Mouse (Mus musculus) testis, adult 2 months (tissue): ENCODE measurements around the gene Cldn9. TPM values are rescaled to one million over a fixed set of nuclear protein-coding genes. Genes with fewer than 3 reads are reported as not detected.

Experiments
- H3K27ac ChIP-seq: fragments of 200-500 bp; 2 replicates; pipeline ENCODE4 v1.5.1; 2012; ENCODE audit warnings: low read depth, low read length; ENCODE audit not compliant: control insufficient read depth, insufficient read depth
- H3K27me3 ChIP-seq: fragments of 200-500 bp; 2 replicates; pipeline ENCODE4 v1.6.1; 2012; ENCODE audit warnings: mild to moderate bottlenecking, low read length, moderate library complexity; ENCODE audit not compliant: control insufficient read depth, insufficient read depth
- H3K36me3 ChIP-seq: fragments of 200-500 bp; 2 replicates; pipeline ENCODE4 v1.6.1; 2012; ENCODE audit warnings: mild to moderate bottlenecking, low read length; ENCODE audit not compliant: control insufficient read depth, insufficient read depth
- H3K4me1 ChIP-seq: fragments of 200-500 bp; 2 replicates; pipeline ENCODE4 v1.6.1; 2012; ENCODE audit warnings: low read length; ENCODE audit not compliant: control insufficient read depth, insufficient read depth
- H3K4me3 ChIP-seq: fragments of 200-500 bp; 2 replicates; pipeline ENCODE4 v1.5.1; 2012; ENCODE audit warnings: low read depth, mild to moderate bottlenecking, low read length, moderate library complexity, mixed read lengths; ENCODE audit not compliant: control insufficient read depth
- CTCF ChIP-seq: fragments of 200-500 bp; IDR thresholded peaks from 2 replicates; pipeline ENCODE4 v1.5.1; 2012; ENCODE audit warnings: low read depth, mild to moderate bottlenecking, inconsistent platforms, low read length, moderate library complexity; ENCODE audit not compliant: control insufficient read depth, insufficient read depth, insufficient replicate concordance
- POLR2A ChIP-seq: fragments of 200-500 bp; IDR thresholded peaks from 2 replicates; pipeline ENCODE4 v1.6.1; 2012; ENCODE audit warnings: low read depth, mild to moderate bottlenecking, inconsistent platforms, low read length, moderate library complexity; ENCODE audit not compliant: control insufficient read depth
- polyA plus RNA-seq: library from polyadenylated mRNA; depleted of rRNA; stranded (reverse); fragments of >200 nt; gene quantifications from 2 replicates; pipeline ENCODE4 v1.2.3, GENCODE M21; 2012

Cldn9 gene
- polyA plus RNA-seq, 1 experiment, result 0.27 TPM

- TF ChIP-seq POLR2A, result no peak
- no peak for TF ChIP-seq CTCF
- Histone ChIP-seq H3K27ac (no peak overlapping the region), H3K36me3 (no peaks in the 10 kb centered on the region), H3K4me3 (peak overlapping the region; percentile 66), H3K27me3 (no peaks in the 10 kb centered on the region), H3K4me1 (peaks cover 7% of the 10 kb centered on the region)
Measured at GRCm38 (mm10) chr17:23699131-23700077, 15.6 kb upstream of the Cldn9 start.

- TF ChIP-seq POLR2A (no peak), CTCF (no peak)
- H3K27ac ChIP-seq, result no peak overlapping the region
- no peaks in the 10 kb centered on the region for H3K27me3 ChIP-seq
- no peaks in the 10 kb centered on the region for H3K36me3 ChIP-seq
- H3K4me1 ChIP-seq, result peaks cover 7% of the 10 kb centered on the region
- no peak overlapping the region for H3K4me3 ChIP-seq
Measured at GRCm38 (mm10) chr17:23695801-23696200, 12.0 kb upstream of the Cldn9 start.

GRCm38 (mm10) chr17:23694491-23694890 lies 10.7 kb upstream of the Cldn9 start:
- Histone ChIP-seq H3K27me3 (no peaks in the 10 kb centered on the region), H3K4me3 (no peak overlapping the region), H3K4me1 (no peaks in the 10 kb centered on the region; the same call in 1 of the 2 replicates), H3K27ac (no peak overlapping the region), H3K36me3 (no peaks in the 10 kb centered on the region)
- TF ChIP-seq POLR2A, result no peak
- TF ChIP-seq CTCF, result no peak

- Histone ChIP-seq H3K27me3 (no peaks in the 10 kb centered on the region; the same call in 1 of the 2 replicates), H3K4me1 (peaks cover 5% of the 10 kb centered on the region), H3K4me3 (no peak overlapping the region), H3K27ac (no peak overlapping the region), H3K36me3 (no peaks in the 10 kb centered on the region)
- TF ChIP-seq CTCF (no peak), POLR2A (no peak)
Measured at GRCm38 (mm10) chr17:23683226-23683625, 600 bp downstream of the Cldn9 start.

- Histone ChIP-seq H3K4me1 (peaks cover 7% of the 10 kb centered on the region), H3K27ac (no peak overlapping the region), H3K4me3 (no peak overlapping the region), H3K27me3 (no peaks in the 10 kb centered on the region; the same call in 1 of the 2 replicates), H3K36me3 (no peaks in the 10 kb centered on the region)
- TF ChIP-seq POLR2A (no peak), CTCF (no peak)
Measured at GRCm38 (mm10) chr17:23682530-23682929, 1.3 kb downstream of the Cldn9 start.

DNA sequence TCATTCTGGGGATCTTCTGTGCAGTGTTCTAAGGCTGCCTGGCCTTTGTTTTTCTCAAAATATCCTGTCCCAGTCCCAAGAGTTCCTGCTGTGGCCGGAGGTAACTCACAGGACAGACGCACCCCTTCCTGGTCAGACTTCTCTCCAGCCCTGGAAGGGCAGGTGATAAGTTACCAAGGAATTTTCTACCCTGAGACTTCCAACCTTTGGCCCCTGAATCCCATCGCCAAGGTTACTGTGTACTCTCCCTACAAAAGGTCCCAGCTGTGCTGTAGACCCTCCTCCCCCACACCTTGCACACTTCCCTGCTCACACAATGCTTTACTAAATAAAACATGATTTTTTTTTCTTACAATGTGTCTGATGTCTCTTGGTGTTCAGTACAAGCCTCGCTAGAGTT lies 1.7 kb downstream of the Cldn9 start:
- H3K27me3 ChIP-seq, result no peaks in the 10 kb centered on the region; the same call in 1 of the 2 replicates
- H3K36me3 ChIP-seq, result no peaks in the 10 kb centered on the region
- peaks cover 11% of the 10 kb centered on the region for H3K4me1 ChIP-seq
- H3K27ac ChIP-seq, result no peak overlapping the region
- no peak overlapping the region for H3K4me3 ChIP-seq
- TF ChIP-seq POLR2A (no peak), CTCF (no peak)

DNA sequence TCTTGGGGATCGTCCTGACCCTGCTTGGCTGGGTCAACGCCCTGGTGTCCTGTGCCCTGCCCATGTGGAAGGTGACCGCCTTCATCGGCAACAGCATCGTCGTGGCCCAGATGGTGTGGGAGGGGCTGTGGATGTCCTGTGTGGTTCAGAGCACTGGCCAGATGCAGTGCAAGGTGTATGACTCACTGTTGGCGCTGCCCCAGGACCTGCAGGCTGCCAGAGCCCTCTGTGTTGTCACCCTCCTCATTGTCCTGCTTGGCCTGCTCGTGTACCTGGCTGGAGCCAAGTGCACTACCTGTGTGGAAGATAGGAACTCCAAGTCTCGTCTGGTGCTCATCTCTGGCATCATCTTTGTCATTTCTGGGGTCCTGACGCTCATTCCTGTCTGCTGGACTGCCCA lies 2.7 kb downstream of the Cldn9 start:
- H3K4me1 ChIP-seq, result peaks cover 19% of the 10 kb centered on the region

More for the DNA sequence above, 2.7 kb downstream of the Cldn9 start:
- Histone ChIP-seq H3K27me3 (no peaks in the 10 kb centered on the region; the same call in 1 of the 2 replicates), H3K27ac (no peak overlapping the region), H3K36me3 (no peaks in the 10 kb centered on the region), H3K4me3 (no peak overlapping the region)
- no peak for TF ChIP-seq POLR2A
- TF ChIP-seq CTCF, result no peak
